Mouse (Mus musculus): ENCODE measurements around the gene Slc25a10. TPM values are rescaled to one million over a fixed set of nuclear protein-coding genes. Genes with fewer than 3 reads are reported as not detected.

Slc25a10 gene
- polyA plus RNA-seq, 1 experiment from 2014 or later: 47.6 TPM

DNA sequence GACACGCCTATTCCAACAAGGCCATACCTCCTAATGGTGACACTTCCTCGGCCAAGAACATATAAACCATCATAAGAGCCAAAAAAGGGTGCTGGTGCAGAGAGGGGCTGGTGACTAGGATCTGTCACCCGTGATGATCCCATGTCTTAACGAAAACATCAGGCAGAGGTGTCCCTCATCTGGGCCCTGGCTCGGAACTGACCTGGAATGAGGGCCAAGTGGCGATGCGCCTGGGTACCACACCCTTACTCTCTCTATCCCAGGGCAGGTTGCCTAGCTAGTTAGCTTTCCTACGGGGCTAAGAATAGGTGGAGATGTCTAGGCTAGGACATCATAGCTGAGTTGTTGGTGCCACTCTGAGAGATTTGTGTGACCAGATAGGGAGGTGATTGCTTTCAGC is 42.5 kb downstream of the Slc25a10 start:
- WGBS: 82% methylated on average over 8 of the region's 8 CpGs
- Histone ChIP-seq H3K4me3 (ENCODE audit: low read depth, low read length) (no peak overlapping the region), H3K9ac (ENCODE audit: low read depth, low read length) (no peak overlapping the region), H3K4me2 (ENCODE audit: low read depth, low read length) (no peak overlapping the region), H3K9me3 (ENCODE audit: control insufficient read depth, low read length) (no peaks in the 10 kb centered on the region), H3K27ac (replicated peaks; ENCODE audit: low read depth, low read length) (no peak overlapping the region), H3K36me3 (ENCODE audit: control insufficient read depth, insufficient read depth, low read length) (no peaks in the 10 kb centered on the region), H3K4me1 (ENCODE audit: control insufficient read depth, insufficient read depth, low read length) (peaks cover 11% of the 10 kb centered on the region), H3K27me3 (replicated peaks; ENCODE audit: control insufficient read depth, insufficient read depth, low read length) (peaks cover 46% of the 10 kb centered on the region)
- no peak for ATAC-seq (ENCODE audit: low read depth)
- no peak for DNase-seq (ENCODE audit: low spot score)

GRCm38 (mm10) chr11:120535145-120535544 is 43.5 kb downstream of the Slc25a10 start:
- no peak for ATAC-seq (ENCODE audit: low read depth)
- Histone ChIP-seq H3K4me3 (ENCODE audit: low read depth, low read length) (no peak overlapping the region), H3K27ac (replicated peaks; ENCODE audit: low read depth, low read length) (no peak overlapping the region), H3K4me1 (ENCODE audit: control insufficient read depth, insufficient read depth, low read length) (peaks cover 20% of the 10 kb centered on the region), H3K9me3 (ENCODE audit: control insufficient read depth, low read length) (no peaks in the 10 kb centered on the region), H3K36me3 (ENCODE audit: control insufficient read depth, insufficient read depth, low read length) (no peaks in the 10 kb centered on the region), H3K27me3 (replicated peaks; ENCODE audit: control insufficient read depth, insufficient read depth, low read length) (peaks cover 35% of the 10 kb centered on the region), H3K9ac (ENCODE audit: low read depth, low read length) (no peak overlapping the region), H3K4me2 (ENCODE audit: low read depth, low read length) (no peak overlapping the region)
- WGBS: 69% methylated on average over 3 of the region's 3 CpGs
- DNase-seq (ENCODE audit: low spot score): no peak

- H3K36me3 ChIP-seq (ENCODE audit: control insufficient read depth, insufficient read depth, low read length): no peaks in the 10 kb centered on the region
- peaks cover 16% of the 10 kb centered on the region for H3K4me1 ChIP-seq (ENCODE audit: control insufficient read depth, insufficient read depth, low read length)
- no peak overlapping the region for H3K9ac ChIP-seq (ENCODE audit: low read depth, low read length)
- peaks cover 29% of the 10 kb centered on the region for H3K27me3 ChIP-seq (replicated peaks; ENCODE audit: control insufficient read depth, insufficient read depth, low read length)
- no peak overlapping the region for H3K4me2 ChIP-seq (ENCODE audit: low read depth, low read length)
- ATAC-seq (ENCODE audit: low read depth) (no peak), DNase-seq (ENCODE audit: low spot score) (no peak)
- 58% methylated on average over 3 of the region's 3 CpGs for WGBS
- no peak overlapping the region for H3K4me3 ChIP-seq (ENCODE audit: low read depth, low read length)
- no peaks in the 10 kb centered on the region for H3K9me3 ChIP-seq (ENCODE audit: control insufficient read depth, low read length)
- no peak overlapping the region for H3K27ac ChIP-seq (replicated peaks; ENCODE audit: low read depth, low read length)
Observed at GRCm38 (mm10) chr11:120535804-120536203, 44.2 kb downstream of the Slc25a10 start.

DNA sequence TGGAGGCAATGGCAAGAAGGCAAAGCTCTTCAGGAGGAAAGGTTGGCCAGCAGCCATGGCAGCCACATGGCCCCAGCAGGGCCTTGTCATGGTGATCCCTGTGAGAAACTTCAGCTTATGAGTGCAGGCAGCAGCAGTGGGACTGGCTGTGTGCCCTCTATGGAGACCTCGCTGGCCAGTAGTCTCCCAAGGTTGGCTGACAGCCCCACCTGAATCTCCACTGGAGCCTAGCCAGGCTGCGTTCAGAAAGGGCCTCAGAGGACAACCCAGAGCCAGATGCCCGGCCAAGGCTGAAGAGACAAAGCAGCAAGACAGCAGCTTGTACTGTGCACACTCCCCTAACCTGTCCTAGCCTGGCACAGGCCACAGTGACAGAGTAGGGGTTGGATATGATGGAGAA is 46.8 kb downstream of the Slc25a10 start:
- Histone ChIP-seq H3K9ac (ENCODE audit: low read depth, low read length) (no peak overlapping the region), H3K4me1 (ENCODE audit: control insufficient read depth, insufficient read depth, low read length) (peaks cover 16% of the 10 kb centered on the region), H3K9me3 (ENCODE audit: control insufficient read depth, low read length) (no peaks in the 10 kb centered on the region), H3K4me3 (ENCODE audit: low read depth, low read length) (no peak overlapping the region), H3K4me2 (ENCODE audit: low read depth, low read length) (no peak overlapping the region), H3K27me3 (replicated peaks; ENCODE audit: control insufficient read depth, insufficient read depth, low read length) (0 out of 2 replicates have a peak, but pooled peaks cover 4% of the 10 kb centered on the region), H3K27ac (replicated peaks; ENCODE audit: low read depth, low read length) (no peak overlapping the region), H3K36me3 (ENCODE audit: control insufficient read depth, insufficient read depth, low read length) (peaks cover 19% of the 10 kb centered on the region)
- DNase-seq (ENCODE audit: low spot score): peak; percentile 15
- WGBS: 59% methylated on average over 3 of the region's 3 CpGs
- ATAC-seq (ENCODE audit: low read depth): no peak

DNA sequence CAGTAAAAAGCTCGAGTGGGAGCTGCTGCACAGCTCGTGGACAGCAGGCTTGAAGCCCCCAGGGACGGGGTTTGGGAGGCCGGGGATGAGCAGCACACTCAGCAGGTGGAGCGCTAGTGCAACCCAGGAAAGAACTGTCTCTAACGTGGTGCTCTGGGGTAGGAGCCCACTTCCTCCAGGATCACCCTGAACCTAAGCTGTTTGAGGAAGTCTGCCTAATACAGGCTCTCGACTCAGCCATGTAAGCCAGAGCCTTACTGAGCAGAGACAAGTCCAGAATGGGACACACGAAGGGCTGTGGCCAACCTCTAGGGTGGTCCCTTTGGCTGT is 47.3 kb downstream of the Slc25a10 start:
- Histone ChIP-seq H3K9ac (ENCODE audit: low read depth, low read length) (no peak overlapping the region), H3K4me2 (ENCODE audit: low read depth, low read length) (no peak overlapping the region)
- no peak for DNase-seq (ENCODE audit: low spot score)

GRCm38 (mm10) chr11:120539285-120540014 is 47.8 kb downstream of the Slc25a10 start:
- peak; percentile 60 for ATAC-seq (ENCODE audit: low read depth)
- DNase-seq (ENCODE audit: low spot score): peak; percentile 62
- no peaks in the 10 kb centered on the region for H3K27me3 ChIP-seq (replicated peaks; ENCODE audit: control insufficient read depth, insufficient read depth, low read length)
- peaks cover 29% of the 10 kb centered on the region for H3K36me3 ChIP-seq (ENCODE audit: control insufficient read depth, insufficient read depth, low read length)
- peak overlapping the region; percentile 45; the same call in 1 of the 2 replicates for H3K9ac ChIP-seq (ENCODE audit: low read depth, low read length)
- H3K4me3 ChIP-seq (ENCODE audit: low read depth, low read length): no peak overlapping the region
- H3K9me3 ChIP-seq (ENCODE audit: control insufficient read depth, low read length): no peaks in the 10 kb centered on the region
- peak overlapping the region; percentile 39; the same call in 1 of the 2 replicates for H3K27ac ChIP-seq (replicated peaks; ENCODE audit: low read depth, low read length)
- no peak overlapping the region for H3K4me2 ChIP-seq (ENCODE audit: low read depth, low read length)
- peaks cover 16% of the 10 kb centered on the region for H3K4me1 ChIP-seq (ENCODE audit: control insufficient read depth, insufficient read depth, low read length)
- WGBS: 11% methylated on average over 6 of the region's 10 CpGs

More for the DNA sequence above, 47.3 kb downstream of the Slc25a10 start:
- no peak; the same call in 1 of the 2 replicates for ATAC-seq (ENCODE audit: low read depth)
- Histone ChIP-seq H3K36me3 (ENCODE audit: control insufficient read depth, insufficient read depth, low read length) (peaks cover 23% of the 10 kb centered on the region), H3K9me3 (ENCODE audit: control insufficient read depth, low read length) (no peaks in the 10 kb centered on the region), H3K4me1 (ENCODE audit: control insufficient read depth, insufficient read depth, low read length) (peaks cover 16% of the 10 kb centered on the region), H3K4me3 (ENCODE audit: low read depth, low read length) (no peak overlapping the region), H3K27me3 (replicated peaks; ENCODE audit: control insufficient read depth, insufficient read depth, low read length) (0 out of 2 replicates have a peak, but pooled peaks cover 4% of the 10 kb centered on the region), H3K27ac (replicated peaks; ENCODE audit: low read depth, low read length) (0 out of 2 replicates have a peak overlapping the region, but pooled peaks have one; percentile 39)
- 38% methylated on average over 8 of the region's 8 CpGs for WGBS

GRCm38 (mm10) chr11:120541907-120542306 is 50.3 kb downstream of the Slc25a10 start:
- no peaks in the 10 kb centered on the region for H3K9me3 ChIP-seq (ENCODE audit: control insufficient read depth, low read length)
- H3K27ac ChIP-seq (replicated peaks; ENCODE audit: low read depth, low read length): no peak overlapping the region
- H3K4me3 ChIP-seq (ENCODE audit: low read depth, low read length): no peak overlapping the region
- no peak overlapping the region for H3K4me2 ChIP-seq (ENCODE audit: low read depth, low read length)
- DNase-seq (ENCODE audit: low spot score) (no peak), ATAC-seq (ENCODE audit: low read depth) (no peak)
- peaks cover 16% of the 10 kb centered on the region for H3K4me1 ChIP-seq (ENCODE audit: control insufficient read depth, insufficient read depth, low read length)
- H3K27me3 ChIP-seq (replicated peaks; ENCODE audit: control insufficient read depth, insufficient read depth, low read length): no peaks in the 10 kb centered on the region
- H3K36me3 ChIP-seq (ENCODE audit: control insufficient read depth, insufficient read depth, low read length): peaks cover 41% of the 10 kb centered on the region
- 43% methylated on average over 4 of the region's 4 CpGs for WGBS
- H3K9ac ChIP-seq (ENCODE audit: low read depth, low read length): no peak overlapping the region

- Histone ChIP-seq H3K9ac (ENCODE audit: low read depth, low read length) (no peak overlapping the region), H3K27ac (replicated peaks; ENCODE audit: low read depth, low read length) (no peak overlapping the region), H3K27me3 (replicated peaks; ENCODE audit: control insufficient read depth, insufficient read depth, low read length) (no peaks in the 10 kb centered on the region), H3K36me3 (ENCODE audit: control insufficient read depth, insufficient read depth, low read length) (peaks cover 41% of the 10 kb centered on the region), H3K4me2 (ENCODE audit: low read depth, low read length) (no peak overlapping the region), H3K9me3 (ENCODE audit: control insufficient read depth, low read length) (no peaks in the 10 kb centered on the region), H3K4me1 (ENCODE audit: control insufficient read depth, insufficient read depth, low read length) (peaks cover 16% of the 10 kb centered on the region), H3K4me3 (ENCODE audit: low read depth, low read length) (no peak overlapping the region)
- ATAC-seq (ENCODE audit: low read depth) (no peak), DNase-seq (ENCODE audit: low spot score) (no peak)
- 80% methylated on average over 6 of the region's 6 CpGs for WGBS
Observed at GRCm38 (mm10) chr11:120542376-120542775, 50.7 kb downstream of the Slc25a10 start.

DNA sequence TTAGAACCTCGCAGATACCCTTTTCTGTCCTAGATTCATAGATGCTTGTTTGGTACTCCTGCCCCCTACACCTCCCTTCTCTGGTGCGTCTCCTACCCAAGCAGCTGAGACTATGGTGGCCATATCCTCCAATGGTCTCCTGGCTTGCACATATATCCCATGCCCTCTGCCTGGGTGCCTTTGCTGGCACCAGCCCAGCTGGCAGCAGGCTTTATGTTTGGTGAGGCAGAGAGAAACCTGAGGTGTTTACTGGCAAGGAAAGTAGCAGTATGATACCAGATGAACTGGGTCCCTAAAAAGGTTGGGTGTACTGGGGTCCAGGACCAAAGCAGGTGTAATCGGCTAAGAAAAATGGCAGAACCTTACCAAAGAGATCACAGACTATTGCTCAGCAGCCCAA is 54.3 kb downstream of the Slc25a10 start:
- no peak overlapping the region for H3K27ac ChIP-seq (replicated peaks; ENCODE audit: low read depth, low read length)
- H3K36me3 ChIP-seq (ENCODE audit: control insufficient read depth, insufficient read depth, low read length): peaks cover 41% of the 10 kb centered on the region
- peaks cover 16% of the 10 kb centered on the region for H3K4me1 ChIP-seq (ENCODE audit: control insufficient read depth, insufficient read depth, low read length)
- no peak overlapping the region for H3K4me2 ChIP-seq (ENCODE audit: low read depth, low read length)
- H3K4me3 ChIP-seq (ENCODE audit: low read depth, low read length): no peak overlapping the region
- no peak for ATAC-seq (ENCODE audit: low read depth)
- H3K27me3 ChIP-seq (replicated peaks; ENCODE audit: control insufficient read depth, insufficient read depth, low read length): no peaks in the 10 kb centered on the region
- 88% methylated on average over 3 of the region's 3 CpGs for WGBS
- no peaks in the 10 kb centered on the region for H3K9me3 ChIP-seq (ENCODE audit: control insufficient read depth, low read length)
- no peak for DNase-seq (ENCODE audit: low spot score)
- H3K9ac ChIP-seq (ENCODE audit: low read depth, low read length): no peak overlapping the region; the same call in 1 of the 2 replicates
